ENCODE assay signal across 18 mouse cellular contexts in genomic region chr1:152828168-152828567, GRCm38 (mm10).
"Had no signal": no experiment of that assay in that cellular context is flagged by ENCODE, and none has a peak within 500 bp of the region (broad histone marks: within the 10 kb centered on the region; RNA-seq: fewer than 3 reads in every experiment).

No protein-coding gene starts in this region.

- H3K9ac ChIP-seq: liver, embryonic 13.5 days; midbrain, embryonic 12.5 days; midbrain, embryonic 15.5 days; neural tube, embryonic 13.5 days; stomach, embryonic 15.5 days had no signal

- H3K9me3 ChIP-seq: liver, embryonic 13.5 days; midbrain, embryonic 12.5 days; midbrain, embryonic 15.5 days; stomach, embryonic 15.5 days had no signal

- ATAC-seq: intestine, postnatal 0 days; midbrain, embryonic 15.5 days had no signal

- H3K27ac ChIP-seq: left cerebral cortex, adult 2 months; liver, embryonic 13.5 days; midbrain, embryonic 12.5 days; midbrain, embryonic 15.5 days; neural tube, embryonic 13.5 days; stomach, embryonic 15.5 days had no signal

- DNase-seq: kidney, adult 8-10 months; kidney, postnatal 4 days; layer of hippocampus, postnatal 36 days; liver, embryonic 13.5 days; lung, adult 2 months; lung, postnatal 14 days; lung, postnatal 4 days; retina, postnatal 1 day; right cerebral cortex, postnatal 25 days; spleen, adult 18-20 months; thymus, postnatal 25 days had no signal

- H3K36me3 ChIP-seq: liver, embryonic 13.5 days; midbrain, embryonic 12.5 days; midbrain, embryonic 15.5 days; stomach, embryonic 15.5 days had no signal

- H3K4me1 ChIP-seq: liver, embryonic 13.5 days; midbrain, embryonic 12.5 days; midbrain, embryonic 15.5 days; stomach, embryonic 15.5 days had no signal

- H3K4me3 ChIP-seq: left cerebral cortex, adult 2 months; liver, embryonic 13.5 days; midbrain, embryonic 12.5 days; midbrain, embryonic 15.5 days; myocyte; neural tube, embryonic 13.5 days; stomach, embryonic 15.5 days had no signal

- H3K27me3 ChIP-seq: liver, embryonic 13.5 days; midbrain, embryonic 12.5 days; midbrain, embryonic 15.5 days; neural tube, embryonic 13.5 days; stomach, embryonic 15.5 days had no signal

- H3K4me2 ChIP-seq: liver, embryonic 13.5 days; midbrain, embryonic 12.5 days; midbrain, embryonic 15.5 days; neural tube, embryonic 13.5 days; stomach, embryonic 15.5 days had no signal
